Mouse (Mus musculus) lung, adult 2 months (tissue): ENCODE data around the gene Pdxdc1.

ENCODE experiments used
- CTCF ChIP-seq: fragments of 200-500 bp; IDR thresholded peaks from 2 replicates; pipeline ENCODE4 v1.5.1; 2011; ENCODE audit warnings: mild to moderate bottlenecking, low read length, control low read depth; ENCODE audit not compliant: insufficient read depth
- POLR2A ChIP-seq: fragments of 200-500 bp; IDR thresholded peaks from 2 replicates; pipeline ENCODE4 v1.6.1; 2011; ENCODE audit warnings: low read depth, mild to moderate bottlenecking, control low read depth, low read length, borderline replicate concordance; ENCODE audit errors: extremely low read depth

GRCm38 (mm10) chr16:13894097-13894496 lies 8.8 kb downstream of the Pdxdc1 start:
- TF ChIP-seq POLR2A (no peak), CTCF (no peak)
